Mouse (Mus musculus) ES-E14 (cell line): ENCODE results near the gene Hist1h4b. TPM values are rescaled to one million over a fixed set of nuclear protein-coding genes. Genes with fewer than 3 reads are reported as not detected.
A peak's percentile ranks its signal among the peaks of the same experiment; 100 is the strongest.

Experiments
- DNase-seq: peaks from one replicate; pipeline ENCODE4 v3.0.0-alpha.2; 2013; ENCODE audit warnings: low read depth, low spot score
- H3K27ac ChIP-seq: 2 replicates; pipeline ENCODE4 v1.5.1; 2012; ENCODE audit warnings: low read depth, mild to moderate bottlenecking, low read length, moderate library complexity, mixed read lengths; ENCODE audit not compliant: poor library complexity, insufficient read depth, severe bottlenecking
- H3K36me3 ChIP-seq: 2 replicates; pipeline ENCODE4 v1.6.1; 2012; ENCODE audit warnings: mild to moderate bottlenecking, low read length, moderate library complexity, mixed read lengths; ENCODE audit not compliant: control insufficient read depth, poor library complexity, insufficient read depth, severe bottlenecking
- H3K4me1 ChIP-seq, 2 experiments: fragments of 150-350 bp in 1 of 2; sonication (generic) in 1 of 2; 2 replicates each; pipeline ENCODE4 v1.6.1; 2012; ENCODE audit warnings: low read length in 2 of 2, mild to moderate bottlenecking in 1 of 2, mixed read lengths in 1 of 2; ENCODE audit not compliant: control insufficient read depth in 2 of 2, insufficient read depth in 2 of 2, poor library complexity in 1 of 2
- H3K4me3 ChIP-seq, 2 experiments: fragments of 150-350 bp in 1 of 2; sonication (generic) in 1 of 2; 2 replicates each; pipeline ENCODE4 v1.5.1; 2012; ENCODE audit warnings: low read length in 2 of 2, low read depth in 1 of 2, mild to moderate bottlenecking in 1 of 2, mixed read lengths in 1 of 2; ENCODE audit not compliant: insufficient read depth in 1 of 2, poor library complexity in 1 of 2, severe bottlenecking in 1 of 2
- H3K9ac ChIP-seq: 2 replicates; pipeline ENCODE4 v1.6.1; 2012; ENCODE audit warnings: low read depth, mild to moderate bottlenecking, low read length, mixed read lengths; ENCODE audit not compliant: poor library complexity, insufficient read depth, severe bottlenecking
- H3K9me3 ChIP-seq: fragments of 150-350 bp; sonication (generic); 2 replicates; pipeline ENCODE4 v1.6.1; 2012; ENCODE audit warnings: low read depth, mild to moderate bottlenecking, low read length; ENCODE audit not compliant: control insufficient read depth, insufficient read depth
- CHD2 ChIP-seq: IDR thresholded peaks from 2 replicates; pipeline ENCODE4 v1.6.1; 2014; ENCODE audit warnings: mild to moderate bottlenecking, low read depth, low read length, inconsistent platforms
- HCFC1 ChIP-seq: IDR thresholded peaks from 2 replicates; pipeline ENCODE4 v1.6.1; 2012; ENCODE audit warnings: low read length, inconsistent platforms, borderline replicate concordance; ENCODE audit not compliant: insufficient read depth
- MAFK ChIP-seq: IDR thresholded peaks from 2 replicates; pipeline ENCODE4 v1.6.1; 2014; ENCODE audit warnings: mild to moderate bottlenecking, low read depth, low read length, inconsistent platforms; ENCODE audit not compliant: insufficient read depth
- ZC3H11A ChIP-seq: IDR thresholded peaks from 2 replicates; pipeline ENCODE4 v1.6.1; 2012; ENCODE audit warnings: low read depth, mild to moderate bottlenecking, inconsistent platforms, low read length, borderline replicate concordance
- ZNF384 ChIP-seq: IDR thresholded peaks from 2 replicates; pipeline ENCODE4 v1.6.1; 2012; ENCODE audit warnings: low read depth, low read length, inconsistent platforms
- in situ Hi-C, 2 experiments: fragments of 600-800 bp; cut with MboI; formaldehyde crosslinking; loops; one replicate each; pipeline ENCODE4 v1.15.1; 2025; ENCODE audit warnings: low sequenced_read_pairs in 2 of 2, inconsistent platforms in 1 of 2; ENCODE audit not compliant: unreplicated experiment in 2 of 2
- total RNA-seq: library from RNA; depleted of rRNA; stranded (reverse); fragments of 300-350 nt; gene quantifications from 2 replicates; pipeline ENCODE4 v1.2.3, GENCODE M21; 2012

Gene Hist1h4b
- total RNA-seq, 1 experiment, result 1,339 TPM

- H3K9me3 ChIP-seq, result no peaks in the 10 kb centered on the region
- peaks cover 0 to 2% of the 10 kb centered on the region in 2 experiments; a peak in 3 of 4 replicates for H3K4me1 ChIP-seq
- H3K9ac ChIP-seq, result no peak overlapping the region
- H3K36me3 ChIP-seq, result no peaks in the 10 kb centered on the region
- DNase-seq, result peak; percentile 84
- H3K27ac ChIP-seq, result no peak overlapping the region
- TF ChIP-seq CHD2 (no peak), ZC3H11A (no peak), HCFC1 (no peak), ZNF384 (no peak), MAFK (no peak)
- in situ Hi-C loops, result loop anchor here in 1 of 2 experiments (25.0 kb wide), 1 partner anchor 1735 kb away; the partner anchor contains the start of genes Hist1h2ag, Hist1h2ah, Hist1h2bj and Hist1h2bk
- H3K4me3 ChIP-seq, result no peak overlapping the region
Observed at GRCm38 (mm10) chr13:23772561-23773313, 15.9 kb downstream of the Hist1h4b start.

GRCm38 (mm10) chr13:23778339-23778738 lies 21.5 kb downstream of the Hist1h4b start:
- DNase-seq, result no peak
- TF ChIP-seq ZC3H11A (no peak), MAFK (0 out of 2 replicates have a peak, but pooled peaks have one; percentile 33), ZNF384 (peak; percentile 76)

GRCm38 (mm10) chr13:23779025-23779424 lies 22.2 kb downstream of the Hist1h4b start:
- H3K27ac ChIP-seq, result no peak overlapping the region
- TF ChIP-seq ZNF384, result no peak
- TF ChIP-seq HCFC1, result no peak
- no peak for TF ChIP-seq CHD2
- no peak for TF ChIP-seq ZC3H11A
- TF ChIP-seq MAFK, result no peak
- no peak for DNase-seq
- H3K4me1 ChIP-seq, result no peaks in the 10 kb centered on the region
- no peak overlapping the region; a peak in 1 of 4 replicates for H3K4me3 ChIP-seq
- in situ Hi-C loops, result loop anchor here in 1 of 2 experiments (25.0 kb wide), 1 partner anchor 533 kb away; no protein-coding TSS in a partner anchor
- H3K9ac ChIP-seq, result no peak overlapping the region
- H3K36me3 ChIP-seq, result no peaks in the 10 kb centered on the region
- H3K9me3 ChIP-seq, result no peaks in the 10 kb centered on the region

More at GRCm38 (mm10) chr13:23778339-23778738, 21.5 kb downstream of the Hist1h4b start:
- peaks cover 0 to 1% of the 10 kb centered on the region in 2 experiments; a peak in 1 of 4 replicates for H3K4me1 ChIP-seq
- no peak overlapping the region for H3K4me3 ChIP-seq
- no peaks in the 10 kb centered on the region for H3K36me3 ChIP-seq
- H3K9ac ChIP-seq, result no peak overlapping the region
- H3K9me3 ChIP-seq, result no peaks in the 10 kb centered on the region
- no peak overlapping the region for H3K27ac ChIP-seq
- in situ Hi-C loops, result loop anchor here in 1 of 2 experiments (25.0 kb wide), 1 partner anchor 534 kb away; no protein-coding TSS in a partner anchor

- Histone ChIP-seq H3K9ac (no peak overlapping the region), H3K36me3 (no peaks in the 10 kb centered on the region)
- in situ Hi-C loops, result loop anchor here in 1 of 2 experiments (25.0 kb wide), 1 partner anchor 520 kb away; no protein-coding TSS in a partner anchor
Observed at GRCm38 (mm10) chr13:23792520-23792919, 35.7 kb downstream of the Hist1h4b start.

More at GRCm38 (mm10) chr13:23792520-23792919, 35.7 kb downstream of the Hist1h4b start:
- Histone ChIP-seq H3K4me1 (no peaks in the 10 kb centered on the region), H3K27ac (no peak overlapping the region), H3K9me3 (no peaks in the 10 kb centered on the region), H3K4me3 (no peak overlapping the region)
- DNase-seq, result peak; percentile 26
- TF ChIP-seq MAFK, result no peak
- no peak for TF ChIP-seq CHD2
- no peak for TF ChIP-seq HCFC1
- no peak for TF ChIP-seq ZNF384
- peak; percentile 47; the same call in 1 of the 2 replicates for TF ChIP-seq ZC3H11A
